Mouse (Mus musculus) heart, embryonic 11.5 days (tissue): ENCODE measurements around the gene Sdc3. TPM values are rescaled to one million over a fixed set of nuclear protein-coding genes. Genes with fewer than 3 reads are reported as not detected.

Source experiments
- ATAC-seq: fragments of 200-750 bp; cut with Nextera tagmentation; replicated peaks from 2 replicates; pipeline ENCODE4 v1.8.0; 2017; ENCODE audit warnings: moderate library complexity; ENCODE audit not compliant: insufficient number of reproducible peaks, low FRiP score, low TSS enrichment
- H3K27ac ChIP-seq: fragments of 300-500 bp; sonication (generic); 2 replicates; pipeline ENCODE4 v1.5.1; 2014; ENCODE audit warnings: mild to moderate bottlenecking, low read depth, low read length
- H3K27me3 ChIP-seq: fragments of 300-500 bp; sonication (generic); 2 replicates; pipeline ENCODE4 v1.6.1; 2014; ENCODE audit warnings: mild to moderate bottlenecking, low read length, mixed read lengths; ENCODE audit not compliant: control insufficient read depth, insufficient read depth
- H3K36me3 ChIP-seq: fragments of 300-500 bp; sonication (generic); 2 replicates; pipeline ENCODE4 v1.6.1; 2014; ENCODE audit warnings: mild to moderate bottlenecking, low read length, moderate library complexity, mixed read lengths; ENCODE audit not compliant: control insufficient read depth, insufficient read depth
- H3K4me1 ChIP-seq: fragments of 300-500 bp; sonication (generic); 2 replicates; pipeline ENCODE4 v1.6.1; 2014; ENCODE audit warnings: low read length; ENCODE audit not compliant: control insufficient read depth, insufficient read depth
- H3K4me2 ChIP-seq: fragments of 300-500 bp; sonication (generic); 2 replicates; pipeline ENCODE4 v1.6.1; 2014; ENCODE audit warnings: mild to moderate bottlenecking, moderate library complexity
- H3K4me3 ChIP-seq: fragments of 300-500 bp; sonication (generic); 2 replicates; pipeline ENCODE4 v1.5.1; 2014; ENCODE audit warnings: low read depth, low read length
- H3K9ac ChIP-seq: fragments of 300-500 bp; sonication (generic); 2 replicates; pipeline ENCODE4 v1.6.1; 2014; ENCODE audit warnings: mild to moderate bottlenecking, low read depth, low read length, moderate library complexity
- H3K9me3 ChIP-seq: fragments of 300-500 bp; sonication (generic); replicated peaks from 2 replicates; pipeline ENCODE4 v1.6.1; 2016; ENCODE audit warnings: low read length; ENCODE audit not compliant: control insufficient read depth
- WGBS: fragments of 180-500 bp; shearing (Covaris S2); extraction: QIAGEN DNeasy Blood & Tissue Kit; methylation state at CpG from one replicate; pipeline ENCODE4 v1.1.7; 2014; ENCODE audit not compliant: insufficient replicate concordance; 5-methylcytosine and 5-hydroxymethylcytosine counted together
- polyA plus RNA-seq: library from polyadenylated mRNA; unstranded; fragments of >200 nt; fragmentation: Nextera tagmentation; extraction: Ambion mirVana; gene quantifications from 2 replicates; pipeline ENCODE4 v1.2.1, GENCODE M21; 2014

Gene Sdc3
- polyA plus RNA-seq, 1 experiment from 2014 or later, result 11.6 TPM

- Histone ChIP-seq H3K4me1 (peaks cover 28% of the 10 kb centered on the region), H3K9ac (no peak overlapping the region)
These were observed 48.9 kb downstream of the Sdc3 start for GRCm38 (mm10) chr4:130841107-130841840.

DNA sequence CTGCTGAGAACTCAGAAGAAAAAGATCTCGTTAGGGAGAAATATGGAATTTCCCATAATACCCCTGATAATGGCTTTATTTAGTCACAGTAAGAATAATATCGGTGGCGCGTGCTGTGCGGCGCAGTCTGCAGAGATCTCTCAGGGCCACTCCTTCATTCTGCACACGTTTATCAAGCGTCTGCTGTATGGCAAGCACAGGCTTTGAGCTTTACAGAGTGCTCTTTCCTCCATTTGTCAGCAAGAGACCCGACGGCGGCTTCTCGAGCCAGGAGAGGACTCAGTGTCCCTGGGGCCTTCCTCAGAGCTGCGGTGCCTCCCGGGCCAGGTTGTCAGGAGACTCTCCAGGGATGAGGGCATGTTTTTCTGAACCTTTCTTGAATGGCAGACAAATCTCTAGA is 56.5 kb downstream of the Sdc3 start:
- Histone ChIP-seq H3K9me3 (no peaks in the 10 kb centered on the region), H3K27ac (no peak overlapping the region), H3K4me1 (no peaks in the 10 kb centered on the region), H3K9ac (no peak overlapping the region), H3K4me3 (no peak overlapping the region), H3K4me2 (no peak overlapping the region), H3K27me3 (no peaks in the 10 kb centered on the region), H3K36me3 (no peaks in the 10 kb centered on the region)
- WGBS, result 77% methylated on average over 14 of the region's 14 CpGs
- ATAC-seq, result no peak

More at GRCm38 (mm10) chr4:130841107-130841840, 48.9 kb downstream of the Sdc3 start:
- H3K4me2 ChIP-seq, result peak overlapping the region; percentile 8; the same call in 1 of the 2 replicates
- no peaks in the 10 kb centered on the region for H3K9me3 ChIP-seq
- WGBS, result 46% methylated on average over 8 of the region's 8 CpGs
- no peak overlapping the region for H3K4me3 ChIP-seq
- H3K27me3 ChIP-seq, result peaks cover 3% of the 10 kb centered on the region; the same call in 1 of the 2 replicates
- ATAC-seq, result peak; percentile 63
- H3K36me3 ChIP-seq, result no peaks in the 10 kb centered on the region
- H3K27ac ChIP-seq, result peak overlapping the region; percentile 7; the same call in 1 of the 2 replicates

- no peak for ATAC-seq
- Histone ChIP-seq H3K9me3 (no peaks in the 10 kb centered on the region), H3K4me3 (no peak overlapping the region), H3K4me2 (no peak overlapping the region), H3K27ac (no peak overlapping the region), H3K4me1 (peaks cover 13% of the 10 kb centered on the region; the same call in 1 of the 2 replicates), H3K9ac (no peak overlapping the region), H3K27me3 (peaks cover 13% of the 10 kb centered on the region), H3K36me3 (no peaks in the 10 kb centered on the region)
- WGBS, result 48% methylated on average over 8 of the region's 8 CpGs
These were observed 65.3 kb downstream of the Sdc3 start for GRCm38 (mm10) chr4:130857661-130858060.

DNA sequence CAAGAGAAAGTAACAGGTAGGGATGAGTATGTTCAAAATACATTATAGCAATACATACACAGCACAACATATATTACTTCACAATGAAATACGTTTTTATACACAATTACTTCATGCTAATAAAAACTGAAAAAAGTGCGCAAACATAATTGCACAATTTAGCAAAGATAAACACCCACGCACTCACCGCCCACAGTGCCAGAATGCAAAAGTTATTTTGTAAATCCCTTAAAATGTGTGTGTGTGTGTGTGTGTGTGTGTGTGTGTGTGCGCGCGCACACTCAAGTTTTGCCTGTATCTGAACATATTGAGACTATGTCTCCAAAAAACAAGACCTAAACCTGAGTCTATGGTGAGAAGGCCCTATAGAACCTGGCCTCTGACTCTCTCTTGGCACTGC is 66.5 kb downstream of the Sdc3 start:
- Histone ChIP-seq H3K4me1 (peaks cover 16% of the 10 kb centered on the region; the same call in 1 of the 2 replicates), H3K27me3 (peaks cover 13% of the 10 kb centered on the region), H3K9ac (no peak overlapping the region), H3K9me3 (no peaks in the 10 kb centered on the region), H3K27ac (no peak overlapping the region), H3K4me2 (no peak overlapping the region), H3K36me3 (no peaks in the 10 kb centered on the region), H3K4me3 (no peak overlapping the region)
- 93% methylated on average over 7 of the region's 7 CpGs for WGBS
- no peak for ATAC-seq

DNA sequence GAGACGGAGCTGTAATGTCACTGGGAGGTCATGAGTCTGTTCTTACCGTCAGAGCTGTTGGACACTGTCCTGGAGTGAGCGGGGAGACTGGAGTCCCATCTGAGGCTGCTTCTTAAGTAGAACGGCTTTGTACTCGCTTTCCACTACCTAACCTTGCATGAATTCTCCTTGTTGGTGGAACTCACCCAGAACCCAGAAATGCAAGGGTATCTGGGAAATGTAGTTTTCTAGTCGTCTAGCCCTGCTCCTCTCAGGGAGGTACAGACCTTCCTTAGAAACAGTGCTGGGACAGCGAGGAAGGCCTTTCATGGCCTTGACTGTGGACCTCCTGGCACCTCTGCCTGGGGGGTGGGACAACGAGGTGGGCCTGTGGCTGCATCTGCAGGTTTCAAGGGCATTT is 67.1 kb downstream of the Sdc3 start:
- H3K4me2 ChIP-seq, result no peak overlapping the region
- WGBS, result 56% methylated on average over 8 of the region's 8 CpGs
- no peak overlapping the region for H3K9ac ChIP-seq
- no peaks in the 10 kb centered on the region for H3K9me3 ChIP-seq
- no peak overlapping the region for H3K27ac ChIP-seq
- no peaks in the 10 kb centered on the region for H3K36me3 ChIP-seq
- no peak overlapping the region for H3K4me3 ChIP-seq
- peaks cover 16% of the 10 kb centered on the region; the same call in 1 of the 2 replicates for H3K4me1 ChIP-seq
- H3K27me3 ChIP-seq, result peaks cover 13% of the 10 kb centered on the region
- ATAC-seq, result no peak

DNA sequence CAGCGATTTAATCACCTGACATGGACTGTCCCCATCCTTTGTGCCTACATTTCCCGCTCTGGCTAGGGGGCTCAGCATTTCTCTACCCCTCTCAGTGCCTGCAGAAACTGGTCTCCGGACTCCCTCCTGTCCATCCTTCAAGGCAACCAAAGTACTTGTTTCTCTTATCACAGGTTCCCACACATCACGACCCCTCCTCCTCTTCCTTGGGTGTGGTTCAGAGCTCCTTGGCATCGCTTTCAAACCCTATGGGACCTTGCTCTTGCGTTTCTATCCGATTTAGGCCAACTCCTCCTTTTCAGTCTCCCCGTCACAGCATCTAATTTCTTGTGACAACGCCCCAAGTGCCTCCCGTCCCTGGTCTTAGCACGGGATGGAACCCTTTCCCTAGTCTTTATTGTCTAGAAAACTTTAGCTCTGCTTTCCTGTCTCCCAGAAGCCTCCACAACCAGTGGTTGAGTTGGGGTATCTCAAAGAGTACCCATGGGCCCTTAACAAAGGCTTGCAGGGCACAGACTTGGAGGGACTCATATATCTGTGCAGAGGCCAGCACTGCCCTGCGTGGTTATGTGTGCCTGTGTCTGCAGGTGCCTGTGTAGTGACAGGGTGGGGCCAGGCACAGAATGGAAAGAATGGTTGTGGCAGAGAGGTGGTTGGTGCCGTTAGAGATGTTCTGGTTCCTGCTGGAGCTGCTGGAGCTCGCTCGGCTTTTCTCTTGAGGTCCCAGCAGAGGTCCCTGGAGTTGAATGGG is 68.7 kb downstream of the Sdc3 start:
- peaks cover 24% of the 10 kb centered on the region for H3K27me3 ChIP-seq
- ATAC-seq, result no peak
- H3K4me2 ChIP-seq, result peak overlapping the region; percentile 70
- peaks cover 16% of the 10 kb centered on the region; the same call in 1 of the 2 replicates for H3K4me1 ChIP-seq
- H3K36me3 ChIP-seq, result no peaks in the 10 kb centered on the region
- no peaks in the 10 kb centered on the region for H3K9me3 ChIP-seq
- H3K9ac ChIP-seq, result peak overlapping the region; percentile 5; the same call in 1 of the 2 replicates
- peak overlapping the region; percentile 32; the same call in 1 of the 2 replicates for H3K4me3 ChIP-seq
- 43% methylated on average over 15 of the region's 15 CpGs for WGBS
- no peak overlapping the region for H3K27ac ChIP-seq

DNA sequence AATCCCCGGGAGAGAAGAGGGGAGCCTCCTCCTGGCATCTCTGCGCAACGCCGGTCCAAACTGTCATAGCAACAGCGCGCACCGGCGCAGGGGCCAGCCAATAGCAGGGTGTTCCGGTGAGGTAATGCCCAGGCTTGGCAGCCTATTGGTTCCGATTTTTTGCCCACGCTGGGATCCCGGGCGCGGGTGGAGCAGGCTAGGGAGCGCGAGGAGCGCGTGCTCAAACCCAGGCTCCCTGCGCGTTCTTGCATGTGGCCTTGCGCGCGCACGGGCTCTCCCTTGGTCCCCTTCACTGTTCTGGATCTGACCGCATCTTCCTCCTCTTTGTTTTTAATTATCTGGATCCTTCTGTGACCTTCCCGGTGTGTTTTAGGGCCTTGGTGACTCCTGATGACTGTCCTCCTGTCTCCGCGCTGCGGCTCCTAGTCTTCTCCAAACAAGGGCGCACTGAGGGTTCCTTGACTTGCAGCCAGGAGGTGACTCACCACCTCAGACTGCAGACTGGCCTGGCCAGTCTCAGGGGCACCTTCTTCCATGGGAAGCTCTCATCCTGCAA is 69.4 kb downstream of the Sdc3 start:
- ATAC-seq, result peak; percentile 39; the same call in 1 of the 2 replicates
- Histone ChIP-seq H3K4me3 (peak overlapping the region; percentile 32), H3K27ac (peak overlapping the region; percentile 30)

DNA sequence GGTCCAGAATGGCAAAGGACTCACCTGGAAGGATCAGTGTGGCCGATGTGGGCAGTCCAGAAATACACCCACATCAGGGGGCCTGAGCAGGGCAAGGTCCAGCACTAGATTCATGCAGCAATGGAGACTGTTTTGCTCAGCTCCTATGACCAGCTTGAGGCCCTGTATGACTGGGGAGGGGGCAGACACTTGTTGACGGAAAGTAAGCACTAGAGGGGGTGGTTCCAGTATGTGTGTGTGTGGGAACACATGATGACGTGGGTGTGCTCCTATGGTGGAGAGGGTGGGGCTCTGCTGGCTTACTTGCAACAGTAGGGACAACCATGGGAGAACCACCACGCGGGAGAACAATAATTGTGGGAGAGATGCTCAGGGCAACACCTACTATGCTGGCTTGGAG is 70.2 kb downstream of the Sdc3 start:
- Histone ChIP-seq H3K9ac (no peak overlapping the region), H3K4me3 (no peak overlapping the region), H3K36me3 (no peaks in the 10 kb centered on the region), H3K4me2 (peak overlapping the region; percentile 70; the same call in 1 of the 2 replicates), H3K27ac (peak overlapping the region; percentile 30), H3K4me1 (peaks cover 16% of the 10 kb centered on the region; the same call in 1 of the 2 replicates), H3K9me3 (no peaks in the 10 kb centered on the region), H3K27me3 (peaks cover 32% of the 10 kb centered on the region)
- WGBS, result 71% methylated on average over 5 of the region's 5 CpGs
- no peak for ATAC-seq

More for the DNA sequence above, 69.4 kb downstream of the Sdc3 start:
- H3K4me2 ChIP-seq, result peak overlapping the region; percentile 70
- H3K4me1 ChIP-seq, result peaks cover 16% of the 10 kb centered on the region; the same call in 1 of the 2 replicates
- 3% methylated on average over 30 of the region's 30 CpGs for WGBS
- peak overlapping the region; percentile 2; the same call in 1 of the 2 replicates for H3K9ac ChIP-seq
- H3K27me3 ChIP-seq, result peaks cover 27% of the 10 kb centered on the region
- H3K36me3 ChIP-seq, result no peaks in the 10 kb centered on the region
- H3K9me3 ChIP-seq, result no peaks in the 10 kb centered on the region
